Mouse (Mus musculus): ENCODE measurements around the gene Pcbp3. TPM values are rescaled to one million over a fixed set of nuclear protein-coding genes. Genes with fewer than 3 reads are reported as not detected.
"Not testable (repeated sequence)": the region's sequence is repeated elsewhere in the genome, so short reads cannot be mapped to it uniquely, and the experiment has no call there.

Pcbp3 gene
- polyA plus RNA-seq, 1 experiment from 2014 or later = 8.8 TPM

GRCm38 (mm10) chr10:76779225-76779624 is 182.5 kb downstream of the Pcbp3 start:
- WGBS (ENCODE audit: insufficient replicate concordance) = 77% methylated on average over 5 of the region's 5 CpGs
- no peaks in the 10 kb centered on the region for H3K27me3 ChIP-seq (replicated peaks)
- no peaks in the 10 kb centered on the region for H3K4me1 ChIP-seq
- H3K4me2 ChIP-seq = no peak overlapping the region
- H3K36me3 ChIP-seq = no peaks in the 10 kb centered on the region
- no peak overlapping the region for H3K4me3 ChIP-seq
- H3K27ac ChIP-seq = no peak overlapping the region
- no peaks in the 10 kb centered on the region for H3K9me3 ChIP-seq (replicated peaks)
- ATAC-seq = no peak
- H3K9ac ChIP-seq = no peak overlapping the region

DNA sequence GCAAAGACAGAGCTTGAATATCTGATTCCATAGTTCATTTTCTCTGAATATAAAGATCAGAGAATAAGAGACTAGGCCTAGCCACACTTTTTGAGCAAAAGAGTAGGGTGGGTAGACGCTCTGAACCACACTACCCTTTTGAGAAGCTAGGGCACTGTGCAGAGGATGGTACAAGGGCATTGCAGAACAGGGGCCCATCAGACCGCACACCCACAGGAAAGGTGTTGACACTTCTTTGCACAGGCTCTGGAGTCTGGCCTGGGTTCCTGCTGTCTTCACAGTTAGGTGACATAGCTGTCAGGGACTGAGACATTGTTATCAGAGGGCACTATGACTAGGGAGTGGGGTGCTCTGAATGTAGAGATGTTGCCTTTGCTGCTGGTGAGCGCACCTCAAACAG is 190.1 kb downstream of the Pcbp3 start:
- Histone ChIP-seq H3K9ac (no peak overlapping the region), H3K4me3 (no peak overlapping the region), H3K27me3 (replicated peaks) (no peaks in the 10 kb centered on the region), H3K4me2 (no peak overlapping the region), H3K36me3 (no peaks in the 10 kb centered on the region), H3K9me3 (replicated peaks) (no peaks in the 10 kb centered on the region), H3K4me1 (no peaks in the 10 kb centered on the region), H3K27ac (no peak overlapping the region)
- 68% methylated on average over 3 of the region's 3 CpGs for WGBS (ENCODE audit: insufficient replicate concordance)
- no peak for ATAC-seq

DNA sequence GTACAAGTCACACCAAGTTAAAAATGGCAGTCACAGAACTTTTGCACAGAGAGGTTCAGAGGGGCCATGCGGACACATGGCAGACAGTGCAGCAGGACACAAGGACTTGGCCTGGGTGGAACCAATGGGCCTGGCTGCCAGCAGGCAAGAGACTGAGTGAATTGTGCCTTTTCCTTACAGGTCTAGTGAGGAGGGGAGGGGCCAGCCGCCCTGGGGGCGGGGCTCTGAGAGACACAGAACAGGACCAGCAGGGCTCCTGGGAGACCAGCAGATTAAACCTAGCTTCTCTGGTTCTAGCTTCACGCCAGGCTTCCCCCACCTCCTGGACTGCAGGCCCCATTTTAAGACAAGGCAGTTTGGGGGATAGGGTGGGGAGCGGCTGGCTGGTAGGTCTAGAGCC is 190.6 kb downstream of the Pcbp3 start:
- H3K9ac ChIP-seq = no peak overlapping the region
- H3K36me3 ChIP-seq = no peaks in the 10 kb centered on the region
- no peaks in the 10 kb centered on the region for H3K4me1 ChIP-seq
- WGBS (ENCODE audit: insufficient replicate concordance) = 40% methylated on average over 5 of the region's 5 CpGs
- no peak overlapping the region for H3K4me3 ChIP-seq
- ATAC-seq = no peak
- no peaks in the 10 kb centered on the region for H3K27me3 ChIP-seq (replicated peaks)
- no peak overlapping the region for H3K27ac ChIP-seq
- H3K4me2 ChIP-seq = no peak overlapping the region
- H3K9me3 ChIP-seq (replicated peaks) = no peaks in the 10 kb centered on the region

- no peaks in the 10 kb centered on the region for H3K9me3 ChIP-seq (replicated peaks)
- no peak overlapping the region for H3K4me2 ChIP-seq
- H3K27me3 ChIP-seq (replicated peaks) = no peaks in the 10 kb centered on the region
- H3K4me3 ChIP-seq = no peak overlapping the region
- no peaks in the 10 kb centered on the region for H3K4me1 ChIP-seq
- WGBS (ENCODE audit: insufficient replicate concordance) = 82% methylated on average over 6 of the region's 6 CpGs
- no peak overlapping the region for H3K9ac ChIP-seq
- ATAC-seq = no peak
- no peak overlapping the region for H3K27ac ChIP-seq
- H3K36me3 ChIP-seq = no peaks in the 10 kb centered on the region
Measured at GRCm38 (mm10) chr10:76769581-76769980, 192.1 kb downstream of the Pcbp3 start.

DNA sequence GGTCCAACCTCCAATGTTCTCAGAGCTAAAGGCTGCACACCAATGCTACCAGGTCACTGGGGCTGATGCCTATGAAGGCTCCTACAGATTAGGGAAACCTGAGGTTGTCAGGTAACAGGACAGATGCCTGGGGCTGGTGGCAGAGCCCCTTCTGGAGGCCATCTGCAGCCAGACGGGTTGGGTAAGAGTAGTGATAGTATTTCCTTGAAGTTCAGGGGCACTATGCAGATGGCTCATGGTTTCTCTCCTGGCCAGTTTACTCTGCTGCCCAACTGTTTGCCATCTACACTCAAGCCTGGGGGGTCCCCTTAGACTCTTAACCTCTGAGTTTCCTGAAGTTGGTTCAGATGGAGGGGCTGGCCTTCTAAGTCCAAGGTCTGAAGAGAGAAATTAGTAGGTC is 195.5 kb downstream of the Pcbp3 start:
- 45% methylated on average over 1 of the region's 1 CpGs for WGBS (ENCODE audit: insufficient replicate concordance)
- Histone ChIP-seq H3K27me3 (replicated peaks) (no peaks in the 10 kb centered on the region), H3K9me3 (replicated peaks) (no peaks in the 10 kb centered on the region), H3K27ac (no peak overlapping the region), H3K4me3 (no peak overlapping the region), H3K4me2 (no peak overlapping the region), H3K9ac (no peak overlapping the region), H3K36me3 (no peaks in the 10 kb centered on the region), H3K4me1 (no peaks in the 10 kb centered on the region)
- no peak for ATAC-seq

- no peak overlapping the region for H3K4me2 ChIP-seq
- no peak overlapping the region for H3K4me3 ChIP-seq
- H3K9ac ChIP-seq = no peak overlapping the region
- no peak overlapping the region for H3K27ac ChIP-seq
- H3K4me1 ChIP-seq = no peaks in the 10 kb centered on the region
- 71% methylated on average over 4 of the region's 4 CpGs for WGBS (ENCODE audit: insufficient replicate concordance)
- no peaks in the 10 kb centered on the region for H3K27me3 ChIP-seq (replicated peaks)
- no peaks in the 10 kb centered on the region for H3K36me3 ChIP-seq
- no peaks in the 10 kb centered on the region for H3K9me3 ChIP-seq (replicated peaks)
- ATAC-seq = no peak
Measured at GRCm38 (mm10) chr10:76764927-76765326, 196.8 kb downstream of the Pcbp3 start.

- Histone ChIP-seq H3K27ac (no peak overlapping the region), H3K9ac (no peak overlapping the region), H3K4me2 (no peak overlapping the region), H3K4me3 (no peak overlapping the region), H3K36me3 (no peaks in the 10 kb centered on the region), H3K4me1 (no peaks in the 10 kb centered on the region), H3K27me3 (replicated peaks) (no peaks in the 10 kb centered on the region), H3K9me3 (replicated peaks) (no peaks in the 10 kb centered on the region)
- WGBS (ENCODE audit: insufficient replicate concordance) = 76% methylated on average over 12 of the region's 12 CpGs
- no peak for ATAC-seq
Measured at GRCm38 (mm10) chr10:76763016-76763415, 198.7 kb downstream of the Pcbp3 start.

DNA sequence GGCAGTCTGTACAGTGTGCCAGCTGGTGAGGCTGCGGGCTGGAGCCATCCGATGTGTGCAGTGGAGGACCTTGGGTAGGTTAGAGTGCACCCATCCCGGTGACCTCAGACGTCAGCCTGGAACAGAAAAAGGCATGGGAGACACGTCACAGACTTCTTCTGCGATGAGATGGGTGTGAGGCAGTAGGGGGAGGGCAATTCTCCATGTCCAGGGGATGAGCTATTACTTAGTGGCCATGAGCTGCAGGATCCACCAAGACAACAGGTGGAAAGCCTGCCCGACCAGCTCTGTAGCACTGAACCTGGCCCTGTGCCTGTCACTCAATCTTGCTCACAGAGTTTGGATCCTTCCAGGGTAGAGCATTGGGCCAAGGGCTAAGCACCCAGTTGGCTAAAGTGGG is 199.3 kb downstream of the Pcbp3 start:
- Histone ChIP-seq H3K27me3 (replicated peaks) (no peaks in the 10 kb centered on the region), H3K4me2 (no peak overlapping the region), H3K9me3 (replicated peaks) (no peaks in the 10 kb centered on the region), H3K36me3 (no peaks in the 10 kb centered on the region), H3K27ac (no peak overlapping the region), H3K4me1 (no peaks in the 10 kb centered on the region), H3K4me3 (no peak overlapping the region), H3K9ac (no peak overlapping the region)
- 73% methylated on average over 7 of the region's 7 CpGs for WGBS (ENCODE audit: insufficient replicate concordance)
- ATAC-seq = no peak

GRCm38 (mm10) chr10:76759878-76760277 is 201.8 kb downstream of the Pcbp3 start:
- no peaks in the 10 kb centered on the region for H3K36me3 ChIP-seq
- no peak overlapping the region for H3K4me3 ChIP-seq
- H3K27me3 ChIP-seq (replicated peaks) = no peaks in the 10 kb centered on the region
- no peak overlapping the region for H3K4me2 ChIP-seq
- no peaks in the 10 kb centered on the region for H3K9me3 ChIP-seq (replicated peaks)
- no peak for ATAC-seq
- no peak overlapping the region for H3K9ac ChIP-seq
- no peak overlapping the region for H3K27ac ChIP-seq
- H3K4me1 ChIP-seq = no peaks in the 10 kb centered on the region
- 68% methylated on average over 5 of the region's 5 CpGs for WGBS (ENCODE audit: insufficient replicate concordance)

- no peak overlapping the region for H3K4me3 ChIP-seq
- no peaks in the 10 kb centered on the region for H3K4me1 ChIP-seq
- H3K9ac ChIP-seq = no peak overlapping the region
- H3K4me2 ChIP-seq = no peak overlapping the region
- WGBS (ENCODE audit: insufficient replicate concordance) = 63% methylated on average over 3 of the region's 3 CpGs
- no peaks in the 10 kb centered on the region for H3K9me3 ChIP-seq (replicated peaks)
- ATAC-seq = no peak
- no peaks in the 10 kb centered on the region for H3K36me3 ChIP-seq
- no peaks in the 10 kb centered on the region for H3K27me3 ChIP-seq (replicated peaks)
- H3K27ac ChIP-seq = no peak overlapping the region
Measured at GRCm38 (mm10) chr10:76753640-76754039, 208.0 kb downstream of the Pcbp3 start.

DNA sequence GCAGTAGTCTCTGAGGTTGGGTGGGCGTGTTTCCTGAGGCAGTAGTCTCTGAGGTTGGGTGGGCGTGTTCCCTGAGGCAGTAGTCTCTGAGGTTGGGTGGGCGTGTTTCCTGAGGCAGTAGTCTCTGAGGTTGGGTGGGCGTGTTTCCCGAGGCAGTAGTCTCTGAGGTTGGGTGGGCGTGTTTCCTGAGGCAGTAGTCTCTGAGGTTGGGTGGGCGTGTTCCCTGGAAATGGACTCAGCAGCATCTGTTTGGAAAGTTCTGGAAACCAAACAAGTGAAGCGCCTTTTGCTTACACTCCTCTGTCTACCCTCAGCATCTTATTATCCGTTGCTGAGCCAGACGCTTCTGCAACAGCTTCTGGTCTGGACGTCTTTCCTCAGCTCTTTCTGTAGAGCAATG is 217.4 kb downstream of the Pcbp3 start:
- 27% methylated on average over 11 of the region's 11 CpGs for WGBS (ENCODE audit: insufficient replicate concordance)

GRCm38 (mm10) chr10:76736764-76737163 is 224.9 kb downstream of the Pcbp3 start:
- no peak overlapping the region for H3K9ac ChIP-seq
- peaks cover 11% of the 10 kb centered on the region for H3K27me3 ChIP-seq (replicated peaks)
- no peaks in the 10 kb centered on the region for H3K36me3 ChIP-seq
- WGBS (ENCODE audit: insufficient replicate concordance) = 60% methylated on average over 8 of the region's 8 CpGs
- no peak overlapping the region for H3K4me3 ChIP-seq
- ATAC-seq = no peak
- H3K4me2 ChIP-seq = no peak overlapping the region
- no peak overlapping the region for H3K27ac ChIP-seq
- 0 out of 2 replicates have a peak, but pooled peaks cover 3% of the 10 kb centered on the region for H3K4me1 ChIP-seq
- H3K9me3 ChIP-seq (replicated peaks) = no peaks in the 10 kb centered on the region

More for the DNA sequence above, 217.4 kb downstream of the Pcbp3 start:
- not testable (repeated sequence) for H3K4me1 ChIP-seq; H3K27me3 ChIP-seq (replicated peaks); H3K4me3 ChIP-seq; H3K27ac ChIP-seq; H3K9ac ChIP-seq; ATAC-seq; H3K9me3 ChIP-seq (replicated peaks); H3K4me2 ChIP-seq; H3K36me3 ChIP-seq

DNA sequence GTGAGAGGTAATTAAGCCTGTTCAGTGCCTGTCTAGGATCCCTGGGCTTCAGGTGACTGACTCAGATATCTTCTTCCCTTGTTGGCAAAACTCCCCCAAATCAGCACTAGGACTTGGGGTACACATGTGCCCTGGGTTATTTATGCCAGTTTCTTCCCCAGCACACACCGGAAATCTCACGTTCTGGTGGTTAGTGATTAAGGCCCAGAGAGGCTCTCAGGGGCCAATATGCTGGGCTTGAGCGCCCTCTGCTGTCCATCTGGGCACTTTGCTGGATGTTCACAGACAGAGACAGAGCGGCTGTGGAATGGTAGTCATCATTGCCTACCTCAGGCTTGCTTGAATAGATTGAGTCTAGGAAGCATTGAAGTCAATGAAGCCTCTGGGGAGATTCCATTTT is 226.7 kb downstream of the Pcbp3 start:
- H3K27ac ChIP-seq = no peak overlapping the region
- no peak overlapping the region for H3K4me2 ChIP-seq
- H3K4me3 ChIP-seq = no peak overlapping the region
- ATAC-seq = 0 out of 2 replicates have a peak, but pooled peaks have one; percentile 42
- H3K4me1 ChIP-seq = 0 out of 2 replicates have a peak, but pooled peaks cover 3% of the 10 kb centered on the region
- 4% methylated on average over 4 of the region's 4 CpGs for WGBS (ENCODE audit: insufficient replicate concordance)
- peaks cover 18% of the 10 kb centered on the region for H3K27me3 ChIP-seq (replicated peaks)
- H3K36me3 ChIP-seq = no peaks in the 10 kb centered on the region
- H3K9ac ChIP-seq = no peak overlapping the region
- H3K9me3 ChIP-seq (replicated peaks) = no peaks in the 10 kb centered on the region

Data from liver, embryonic 12.5 days (tissue).